Mouse (Mus musculus): ENCODE results near the gene Atp13a2. TPM values are rescaled to one million over a fixed set of nuclear protein-coding genes. Genes with fewer than 3 reads are reported as not detected.

Atp13a2 gene
- polyA plus RNA-seq, 1 experiment from 2014 or later: 160 TPM

DNA sequence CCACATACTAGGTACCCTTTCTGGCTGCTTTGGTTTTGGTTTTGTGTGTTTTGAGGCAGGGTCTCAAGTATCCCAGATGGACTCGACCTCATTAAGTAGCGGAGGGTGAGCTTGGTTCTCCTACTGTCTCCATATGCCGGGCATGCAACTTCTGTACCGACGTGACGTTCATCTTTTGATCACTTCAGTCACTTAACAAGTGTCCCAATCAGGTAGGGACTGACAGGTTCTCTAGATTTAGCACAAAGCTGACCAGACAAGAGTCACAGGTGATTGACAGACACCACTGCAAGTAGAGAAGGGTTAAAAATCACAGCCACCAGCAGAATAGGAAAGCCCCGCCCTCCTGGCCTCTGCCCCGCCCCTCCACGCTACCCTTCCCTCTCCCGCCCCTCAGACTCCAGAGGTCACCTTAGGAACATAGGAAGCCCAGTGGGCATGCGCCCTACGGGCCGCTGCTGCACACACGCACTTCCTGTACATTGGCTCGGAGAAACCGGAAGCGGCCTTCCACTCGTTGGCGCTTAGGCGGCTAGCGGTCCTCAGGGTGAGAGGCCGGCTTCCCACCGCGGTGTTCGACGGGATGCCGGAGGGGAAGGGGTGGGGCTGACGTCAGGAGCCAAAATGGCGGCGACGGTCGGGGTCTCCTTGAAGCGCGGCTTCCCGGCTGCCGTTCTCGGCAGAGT lies 25.7 kb upstream of the Atp13a2 start, which contains the start of gene Sdhb:
Gene Sdhb, plus strand, starts transcription at position 423 of the 686 bp plus-strand sequence.
- WGBS: 2% methylated on average over 37 of the region's 37 CpGs
- Histone ChIP-seq H3K9me3 (ENCODE audit: control insufficient read depth, low read length) (no peaks in the 10 kb centered on the region), H3K27me3 (ENCODE audit: control insufficient read depth, insufficient read depth, low read length) (no peaks in the 10 kb centered on the region), H3K9ac (replicated peaks; ENCODE audit: low read depth, low read length) (peak within 1 kb of the TSS; percentile 93), H3K4me2 (ENCODE audit: low read depth, low read length) (peak within 1 kb of the TSS; percentile 88), H3K4me1 (ENCODE audit: control insufficient read depth, insufficient read depth, low read length) (peaks cover 11% of the 10 kb centered on the region), H3K4me3 (ENCODE audit: low read depth, low read length) (peak within 1 kb of the TSS; percentile 97), H3K27ac (ENCODE audit: low read depth, low read length) (peak within 1 kb of the TSS; percentile 87), H3K36me3 (ENCODE audit: control insufficient read depth, insufficient read depth, low read length) (no peaks in the 10 kb centered on the region)
- ATAC-seq (ENCODE audit: low read depth): peak; percentile 96

GRCm38 (mm10) chr4:140961467-140962206 lies 25.0 kb upstream of the Atp13a2 start:
- 0 out of 2 replicates have a peak, but pooled peaks have one; percentile 3 for ATAC-seq (ENCODE audit: low read depth)
- H3K4me1 ChIP-seq (ENCODE audit: control insufficient read depth, insufficient read depth, low read length): peaks cover 11% of the 10 kb centered on the region
- peak overlapping the region; percentile 87 for H3K27ac ChIP-seq (ENCODE audit: low read depth, low read length)
- H3K27me3 ChIP-seq (ENCODE audit: control insufficient read depth, insufficient read depth, low read length): no peaks in the 10 kb centered on the region
- 0 out of 2 replicates have a peak, but pooled peaks cover 3% of the 10 kb centered on the region for H3K36me3 ChIP-seq (ENCODE audit: control insufficient read depth, insufficient read depth, low read length)
- H3K9ac ChIP-seq (replicated peaks; ENCODE audit: low read depth, low read length): peak overlapping the region; percentile 93
- peak overlapping the region; percentile 88 for H3K4me2 ChIP-seq (ENCODE audit: low read depth, low read length)
- H3K9me3 ChIP-seq (ENCODE audit: control insufficient read depth, low read length): no peaks in the 10 kb centered on the region
- WGBS: under 1% methylated on average over 38 of the region's 38 CpGs
- peak overlapping the region; percentile 97 for H3K4me3 ChIP-seq (ENCODE audit: low read depth, low read length)

GRCm38 (mm10) chr4:140962207-140962909 lies 24.3 kb upstream of the Atp13a2 start:
- Histone ChIP-seq H3K27me3 (ENCODE audit: control insufficient read depth, insufficient read depth, low read length) (no peaks in the 10 kb centered on the region), H3K4me3 (ENCODE audit: low read depth, low read length) (peak overlapping the region; percentile 97), H3K27ac (ENCODE audit: low read depth, low read length) (no peak overlapping the region), H3K4me1 (ENCODE audit: control insufficient read depth, insufficient read depth, low read length) (peaks cover 11% of the 10 kb centered on the region), H3K9ac (replicated peaks; ENCODE audit: low read depth, low read length) (peak overlapping the region; percentile 93), H3K9me3 (ENCODE audit: control insufficient read depth, low read length) (no peaks in the 10 kb centered on the region), H3K4me2 (ENCODE audit: low read depth, low read length) (peak overlapping the region; percentile 88), H3K36me3 (ENCODE audit: control insufficient read depth, insufficient read depth, low read length) (peaks cover 8% of the 10 kb centered on the region)
- WGBS: 79% methylated on average over 8 of the region's 8 CpGs
- no peak for ATAC-seq (ENCODE audit: low read depth)

DNA sequence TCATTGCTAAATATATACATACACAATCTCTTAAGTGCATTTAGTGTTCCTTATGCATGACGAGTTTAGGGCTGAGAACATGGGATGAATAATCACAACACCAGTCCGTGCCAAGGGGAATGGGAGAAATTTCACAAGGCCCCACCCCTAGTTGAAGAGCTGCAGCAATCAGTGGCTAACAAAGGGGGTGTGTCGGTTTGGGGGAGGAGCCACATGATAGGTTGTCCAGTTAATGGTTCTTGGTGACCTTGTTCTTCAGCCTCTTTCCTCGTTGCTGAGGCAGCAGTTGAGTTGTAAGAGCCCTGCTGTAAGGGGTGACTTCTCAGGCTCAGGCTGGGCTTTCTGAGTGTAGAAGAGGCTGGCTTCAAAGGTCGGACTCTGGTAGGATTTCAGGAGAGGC lies 23.7 kb upstream of the Atp13a2 start:
- Histone ChIP-seq H3K36me3 (ENCODE audit: control insufficient read depth, insufficient read depth, low read length) (peaks cover 8% of the 10 kb centered on the region), H3K9ac (replicated peaks; ENCODE audit: low read depth, low read length) (no peak overlapping the region; the same call in 1 of the 2 replicates), H3K4me3 (ENCODE audit: low read depth, low read length) (peak overlapping the region; percentile 97; the same call in 1 of the 2 replicates), H3K4me2 (ENCODE audit: low read depth, low read length) (0 out of 2 replicates have a peak overlapping the region, but pooled peaks have one; percentile 88), H3K27me3 (ENCODE audit: control insufficient read depth, insufficient read depth, low read length) (no peaks in the 10 kb centered on the region), H3K4me1 (ENCODE audit: control insufficient read depth, insufficient read depth, low read length) (peaks cover 11% of the 10 kb centered on the region), H3K9me3 (ENCODE audit: control insufficient read depth, low read length) (no peaks in the 10 kb centered on the region), H3K27ac (ENCODE audit: low read depth, low read length) (no peak overlapping the region)
- WGBS: 37% methylated on average over 5 of the region's 5 CpGs
- ATAC-seq (ENCODE audit: low read depth): no peak

DNA sequence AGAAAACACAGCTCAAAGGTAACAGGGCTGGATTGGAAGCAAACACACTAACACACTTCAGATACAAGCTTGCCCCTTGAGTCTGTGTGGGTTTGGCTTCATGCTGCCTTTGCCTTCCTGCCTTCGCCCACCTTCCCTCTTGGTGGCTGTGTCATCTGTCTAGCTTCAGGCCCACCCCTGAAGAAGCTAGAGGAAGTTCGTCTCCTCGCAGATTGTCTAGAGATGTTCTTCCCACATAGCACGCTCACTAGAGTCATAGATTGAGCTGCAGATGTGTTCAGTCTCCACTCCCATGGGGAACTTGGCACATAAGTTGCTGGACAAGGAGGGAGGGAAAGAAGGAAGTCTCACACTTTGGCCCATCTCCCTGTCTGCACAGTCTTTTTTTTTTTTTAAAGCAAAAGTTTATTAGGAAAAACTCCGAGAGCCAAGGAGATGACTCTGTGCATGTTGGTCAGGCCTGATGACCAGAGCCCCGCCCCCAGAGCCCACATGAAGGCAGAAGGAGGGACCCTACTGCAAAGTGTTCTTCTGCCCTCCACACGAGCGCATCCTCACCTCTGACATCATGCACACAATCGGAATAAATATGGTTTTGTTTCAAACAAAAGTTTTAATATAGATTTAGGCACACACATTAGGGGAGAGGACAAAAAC lies 22.6 kb upstream of the Atp13a2 start:
- H3K36me3 ChIP-seq (ENCODE audit: control insufficient read depth, insufficient read depth, low read length): peaks cover 15% of the 10 kb centered on the region
- H3K9me3 ChIP-seq (ENCODE audit: control insufficient read depth, low read length): no peaks in the 10 kb centered on the region
- H3K9ac ChIP-seq (replicated peaks; ENCODE audit: low read depth, low read length): no peak overlapping the region
- 79% methylated on average over 9 of the region's 9 CpGs for WGBS
- ATAC-seq (ENCODE audit: low read depth): no peak
- H3K27me3 ChIP-seq (ENCODE audit: control insufficient read depth, insufficient read depth, low read length): no peaks in the 10 kb centered on the region
- H3K4me1 ChIP-seq (ENCODE audit: control insufficient read depth, insufficient read depth, low read length): peaks cover 11% of the 10 kb centered on the region
- no peak overlapping the region for H3K4me2 ChIP-seq (ENCODE audit: low read depth, low read length)
- no peak overlapping the region for H3K27ac ChIP-seq (ENCODE audit: low read depth, low read length)
- H3K4me3 ChIP-seq (ENCODE audit: low read depth, low read length): no peak overlapping the region

DNA sequence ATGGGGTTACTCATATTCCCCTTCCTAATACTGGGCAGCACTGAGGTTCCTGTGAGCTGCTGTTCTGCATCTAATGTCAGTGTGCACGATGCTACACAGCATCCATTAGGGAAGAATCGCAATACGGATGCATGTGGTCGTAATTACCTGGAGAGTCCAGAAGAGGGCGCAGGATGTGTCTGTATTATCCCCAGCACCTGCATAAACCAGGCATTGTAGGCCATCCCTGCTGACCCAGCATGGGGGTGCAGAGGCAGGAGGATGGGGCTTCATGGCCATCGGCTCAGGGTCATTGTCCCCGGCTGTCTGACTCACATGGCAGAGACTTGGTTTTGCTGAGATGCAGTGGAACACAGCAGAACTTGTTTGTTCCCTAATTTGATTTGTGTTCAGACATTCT lies 22.1 kb upstream of the Atp13a2 start:
- Histone ChIP-seq H3K27ac (ENCODE audit: low read depth, low read length) (no peak overlapping the region), H3K9ac (replicated peaks; ENCODE audit: low read depth, low read length) (no peak overlapping the region)

GRCm38 (mm10) chr4:140967386-140968159 lies 19.1 kb upstream of the Atp13a2 start:
- WGBS: 91% methylated on average over 11 of the region's 11 CpGs

More for the DNA sequence above, 22.1 kb upstream of the Atp13a2 start:
- peak; percentile 47; the same call in 1 of the 2 replicates for ATAC-seq (ENCODE audit: low read depth)
- H3K27me3 ChIP-seq (ENCODE audit: control insufficient read depth, insufficient read depth, low read length): no peaks in the 10 kb centered on the region
- 19% methylated on average over 7 of the region's 7 CpGs for WGBS
- no peaks in the 10 kb centered on the region for H3K9me3 ChIP-seq (ENCODE audit: control insufficient read depth, low read length)
- H3K4me3 ChIP-seq (ENCODE audit: low read depth, low read length): no peak overlapping the region
- no peak overlapping the region for H3K4me2 ChIP-seq (ENCODE audit: low read depth, low read length)
- H3K36me3 ChIP-seq (ENCODE audit: control insufficient read depth, insufficient read depth, low read length): peaks cover 15% of the 10 kb centered on the region
- peaks cover 11% of the 10 kb centered on the region for H3K4me1 ChIP-seq (ENCODE audit: control insufficient read depth, insufficient read depth, low read length)

GRCm38 (mm10) chr4:140971691-140972090 lies 15.0 kb upstream of the Atp13a2 start:
- WGBS: 90% methylated on average over 13 of the region's 13 CpGs
- Histone ChIP-seq H3K4me2 (ENCODE audit: low read depth, low read length) (no peak overlapping the region), H3K9ac (replicated peaks; ENCODE audit: low read depth, low read length) (no peak overlapping the region), H3K27ac (ENCODE audit: low read depth, low read length) (no peak overlapping the region), H3K36me3 (ENCODE audit: control insufficient read depth, insufficient read depth, low read length) (peaks cover 73% of the 10 kb centered on the region), H3K27me3 (ENCODE audit: control insufficient read depth, insufficient read depth, low read length) (no peaks in the 10 kb centered on the region), H3K9me3 (ENCODE audit: control insufficient read depth, low read length) (no peaks in the 10 kb centered on the region), H3K4me3 (ENCODE audit: low read depth, low read length) (no peak overlapping the region), H3K4me1 (ENCODE audit: control insufficient read depth, insufficient read depth, low read length) (no peaks in the 10 kb centered on the region)
- ATAC-seq (ENCODE audit: low read depth): no peak

More at GRCm38 (mm10) chr4:140967386-140968159, 19.1 kb upstream of the Atp13a2 start:
- H3K36me3 ChIP-seq (ENCODE audit: control insufficient read depth, insufficient read depth, low read length): peaks cover 40% of the 10 kb centered on the region
- no peaks in the 10 kb centered on the region for H3K9me3 ChIP-seq (ENCODE audit: control insufficient read depth, low read length)
- no peak for ATAC-seq (ENCODE audit: low read depth)
- H3K4me2 ChIP-seq (ENCODE audit: low read depth, low read length): no peak overlapping the region
- H3K4me1 ChIP-seq (ENCODE audit: control insufficient read depth, insufficient read depth, low read length): peaks cover 4% of the 10 kb centered on the region
- H3K27ac ChIP-seq (ENCODE audit: low read depth, low read length): no peak overlapping the region
- H3K4me3 ChIP-seq (ENCODE audit: low read depth, low read length): no peak overlapping the region
- no peak overlapping the region for H3K9ac ChIP-seq (replicated peaks; ENCODE audit: low read depth, low read length)
- H3K27me3 ChIP-seq (ENCODE audit: control insufficient read depth, insufficient read depth, low read length): no peaks in the 10 kb centered on the region
